14 mouse cellular contexts compared by ENCODE assay signal in the genomic region with DNA sequence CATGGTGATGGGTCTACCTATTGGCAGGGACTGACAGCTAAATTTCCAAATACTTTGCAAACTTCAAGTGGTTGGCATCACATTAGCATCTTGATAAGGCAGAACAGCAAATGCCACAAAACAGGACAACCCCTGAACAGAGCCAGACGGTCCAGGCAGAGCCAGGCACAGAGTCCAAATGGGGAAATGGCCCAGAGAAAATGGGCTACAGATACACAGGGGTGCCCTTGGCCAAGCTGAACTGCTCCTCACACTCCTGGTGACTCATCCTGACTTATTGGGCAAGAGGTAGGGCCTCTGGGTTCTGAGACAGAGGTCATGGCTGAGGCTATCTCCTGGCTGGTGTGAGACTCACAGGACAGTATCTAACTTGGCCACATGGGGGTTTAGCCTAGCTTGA. TPM values are rescaled to one million over a fixed set of nuclear protein-coding genes. Genes with fewer than 3 reads are reported as not detected.
A peak's percentile ranks its signal among the peaks of the same experiment; 100 is the strongest.
DNase-seq lines count a peak whose midpoint lies in the region; ATAC-seq and TF ChIP-seq lines count a peak whose summit lies in the region.
"Had no signal": no experiment of that assay in that cellular context is flagged by ENCODE, and none has a peak within 500 bp of the region (broad histone marks: within the 10 kb centered on the region; RNA-seq: fewer than 3 reads in every experiment).

No protein-coding gene starts in this region.

- H3K9ac ChIP-seq in midbrain, embryonic 15.5 days: no peak overlapping the region

- H3K4me1 ChIP-seq in midbrain, embryonic 15.5 days: no peaks in the 10 kb centered on the region

- H3K4me2 ChIP-seq in midbrain, embryonic 15.5 days: no peak overlapping the region

- peak; percentile 88 to 93 for DNase-seq in adrenal gland, adult (ENCODE audit: inconsistent age in 2 of 2, low spot score in 1 of 2)
- no peak for DNase-seq in adrenal gland, postnatal 4 days (ENCODE audit: low spot score in 2 of 2)
- peak; percentile 53 for DNase-seq in c-Kit-positive CD71-negative TER-119-negative erythroid progenitor cells, embryonic 14.5 days (ENCODE audit: low read depth)
- DNase-seq in retina, embryonic 14.5 days (ENCODE audit: low spot score): no peak
- no peak for DNase-seq in heart, postnatal 4 days
- DNase-seq: cerebellum, postnatal 14 days; kidney, adult 9 months had no signal

- no peak for ATAC-seq in midbrain, embryonic 15.5 days (replicated peaks)

- no peaks in the 10 kb centered on the region for H3K79me2 ChIP-seq in C2C12 (ENCODE audit: control insufficient read depth, insufficient read depth)
- H3K79me2 ChIP-seq in macrophage (ENCODE audit: inconsistent target): no peaks in the 10 kb centered on the region

- no peak overlapping the region for H3ac ChIP-seq in C2C12 (ENCODE audit: control insufficient read depth, insufficient read length, low read depth)

- peak overlapping the region; percentile 97 for H3K27ac ChIP-seq in macrophage
- no peak overlapping the region for H3K27ac ChIP-seq in midbrain, embryonic 15.5 days

- 0% methylated on average over 1 of the region's 1 CpGs for WGBS in macrophage (ENCODE audit: missing documents)
- 69% methylated on average over 1 of the region's 1 CpGs for WGBS in midbrain, embryonic 15.5 days

- no peaks in the 10 kb centered on the region for H3K79me3 ChIP-seq in C2C12 (ENCODE audit: low read depth)

- H3K27me3 ChIP-seq in C2C12 (ENCODE audit: control insufficient read depth, insufficient read depth, insufficient read length): no peaks in the 10 kb centered on the region
- no peaks in the 10 kb centered on the region; the same call in 1 of the 2 replicates for H3K27me3 ChIP-seq in midbrain, embryonic 15.5 days (replicated peaks)

- H3K4me3 ChIP-seq in C2C12 (ENCODE audit: insufficient read depth, poor library complexity, severe bottlenecking) (no peak overlapping the region), macrophage (ENCODE audit: inconsistent target) (no peak overlapping the region)
- no peak overlapping the region for H3K4me3 ChIP-seq in midbrain, embryonic 15.5 days

- H3K36me3 ChIP-seq in C2C12 (ENCODE audit: control insufficient read depth, insufficient read depth): no peaks in the 10 kb centered on the region
- no peaks in the 10 kb centered on the region for H3K36me3 ChIP-seq in macrophage (ENCODE audit: inconsistent target)
- no peaks in the 10 kb centered on the region for H3K36me3 ChIP-seq in midbrain, embryonic 15.5 days (replicated peaks)

- no peaks in the 10 kb centered on the region for H3K9me3 ChIP-seq in midbrain, embryonic 15.5 days

- no peak for TF ChIP-seq CTCF in C2C12 (IDR thresholded peaks at IDR 0.05; ENCODE audit: control insufficient read depth, insufficient read depth, insufficient read length)

TF ChIP-seq in C2C12, 6 proteins besides CTCF, POLR2A, EP300 and RAD21:
- TF ChIP-seq FOSL1 (IDR thresholded peaks at IDR 0.05; ENCODE audit: insufficient read depth, low read length, poor library complexity, severe bottlenecking): no peak
- TF ChIP-seq CEBPB (IDR thresholded peaks at IDR 0.05; ENCODE audit: low read depth): peak; percentile 97

RNA-seq across cellular contexts. Expression of gene Prss22, which starts 9.5 kb away (rescaled TPM):
- total RNA-seq in adrenal gland, postnatal 4 days (2021): not detected
- polyA plus RNA-seq in C2C12 (2012; fragmentation: generic; extraction: Trizol): 0.95 TPM
- total RNA-seq in macrophage (2018; cell fraction: chromatin; rRNA removed): not detected
- not detected for total RNA-seq in macrophage (2018; cell fraction: cytosol; rRNA removed)
- under 1 TPM in 1 of 26 experiments, not detected in 25; 0.48 TPM for total RNA-seq in macrophage (2018; cell fraction: nucleus; rRNA removed)
- polyA plus RNA-seq in macrophage (2018): not detected in 3 replicates
- total RNA-seq in heart, postnatal 4 days (2021): not detected
- polyA plus RNA-seq in midbrain, embryonic 15.5 days (2015; fragmentation: Nextera tagmentation; extraction: Ambion mirVana): not detected in 2 replicates
- total RNA-seq: heart, postnatal 10 days; layer of hippocampus, postnatal 25 days had no signal

RNA-seq across cellular contexts. Expression of gene Prss30, which starts 27.0 kb away (rescaled TPM):
- total RNA-seq in adrenal gland, postnatal 4 days (2021): not detected
- polyA plus RNA-seq in C2C12 (2012; fragmentation: generic; extraction: Trizol): 0.04 TPM
- total RNA-seq in macrophage (2018; cell fraction: chromatin; rRNA removed): not detected
- total RNA-seq in macrophage (2018; cell fraction: cytosol; rRNA removed): under 1 TPM in 3 of 26 experiments, not detected in 23; 0.09 to 0.24 (median 0.12) TPM
- total RNA-seq in macrophage (2018; cell fraction: nucleus; rRNA removed): under 1 TPM in 1 of 26 experiments, not detected in 25; 0.51 TPM
- polyA plus RNA-seq in macrophage (2018): 0.19 to 0.33 TPM in 2 of 3 replicates, not detected in the other
- total RNA-seq in heart, postnatal 4 days (2021): not detected
- not detected in 2 replicates for polyA plus RNA-seq in midbrain, embryonic 15.5 days (2015; fragmentation: Nextera tagmentation; extraction: Ambion mirVana)
- total RNA-seq: heart, postnatal 10 days had no signal
- polyA plus RNA-seq: lung, embryonic 16.5 days; neural tube, embryonic 11.5 days had no signal

RNA-seq across cellular contexts. Expression of gene Prss27, which starts 30.6 kb away (rescaled TPM):
- not detected for total RNA-seq in adrenal gland, postnatal 4 days (2021)
- 0.16 TPM for polyA plus RNA-seq in C2C12 (2012; fragmentation: generic; extraction: Trizol)
- total RNA-seq in macrophage (2018; cell fraction: chromatin; rRNA removed): not detected
- not detected for total RNA-seq in macrophage (2018; cell fraction: cytosol; rRNA removed)
- total RNA-seq in macrophage (2018; cell fraction: nucleus; rRNA removed): under 1 TPM in 1 of 26 experiments, not detected in 25; 0.58 TPM
- not detected in 3 replicates for polyA plus RNA-seq in macrophage (2018)
- not detected for total RNA-seq in heart, postnatal 4 days (2021)
- polyA plus RNA-seq in midbrain, embryonic 15.5 days (2015; fragmentation: Nextera tagmentation; extraction: Ambion mirVana): 0.36 and 0.44 TPM in 2 replicates
- total RNA-seq: heart, postnatal 10 days; layer of hippocampus, postnatal 25 days had no signal

RNA-seq across cellular contexts. Expression of gene Sbpl, which starts 52.3 kb away (rescaled TPM):
- not detected for total RNA-seq in adrenal gland, postnatal 4 days (2021)
- polyA plus RNA-seq in C2C12 (2012; fragmentation: generic; extraction: Trizol) (not detected), macrophage (2018) (not detected in 3 replicates)
- not detected for total RNA-seq in macrophage (2018; cell fraction: chromatin; rRNA removed)
- total RNA-seq in macrophage (2018; cell fraction: cytosol; rRNA removed): not detected
- not detected for total RNA-seq in macrophage (2018; cell fraction: nucleus; rRNA removed)
- total RNA-seq in heart, postnatal 4 days (2021): not detected
- polyA plus RNA-seq in midbrain, embryonic 15.5 days (2015; fragmentation: Nextera tagmentation; extraction: Ambion mirVana): not detected in 2 replicates
- total RNA-seq: heart, postnatal 10 days; layer of hippocampus, postnatal 25 days had no signal
- polyA plus RNA-seq: lung, embryonic 16.5 days; neural tube, embryonic 11.5 days had no signal

Comparison
In these comparisons a context has a peak if more than half of its experiments do, and no peak if none do; other contexts are left out.
1. DNase-seq: peak in adrenal gland, adult (2 of 2) and c-Kit-positive CD71-negative TER-119-negative erythroid progenitor cells, embryonic 14.5 days (single experiment); none in adrenal gland, postnatal 4 days (0 of 2), retina, embryonic 14.5 days (single experiment) and heart, postnatal 4 days (single experiment).